Mouse (Mus musculus): ENCODE results near the gene Slc29a1.

- TF ChIP-seq CTCF (IDR thresholded peaks at IDR 0.05; ENCODE audit: control insufficient read depth, insufficient read depth, insufficient replicate concordance, low read depth, low read length) (no peak), POLR2A (IDR thresholded peaks at IDR 0.05; ENCODE audit: control insufficient read depth, low read depth, low read length) (no peak)
Measured at GRCm38 (mm10) chr17:45601877-45602304, 2.5 kb upstream of the Slc29a1 start, which contains the start of gene Mymx.

Measured in testis, adult 2 months (tissue).